Mouse (Mus musculus) liver, adult 2 months (tissue): Measurements from ENCODE around the gene Tnfaip8l1.

Source experiments
- CTCF ChIP-seq: fragments of 200-500 bp; IDR thresholded peaks from 2 replicates; pipeline ENCODE4 v1.5.1; 2011; ENCODE audit warnings: low read depth, low read length, control low read depth
- POLR2A ChIP-seq: fragments of 200-500 bp; IDR thresholded peaks from 2 replicates; pipeline ENCODE4 v1.6.1; 2011; ENCODE audit warnings: low read length, control low read depth; ENCODE audit not compliant: insufficient read depth; ENCODE audit errors: extremely low read depth

GRCm38 (mm10) chr17:56185281-56186141 lies 23.2 kb downstream of the Tnfaip8l1 start:
- no peak for TF ChIP-seq CTCF
- no peak for TF ChIP-seq POLR2A
